Mouse (Mus musculus): ENCODE results near the gene Slc38a4.

DNA sequence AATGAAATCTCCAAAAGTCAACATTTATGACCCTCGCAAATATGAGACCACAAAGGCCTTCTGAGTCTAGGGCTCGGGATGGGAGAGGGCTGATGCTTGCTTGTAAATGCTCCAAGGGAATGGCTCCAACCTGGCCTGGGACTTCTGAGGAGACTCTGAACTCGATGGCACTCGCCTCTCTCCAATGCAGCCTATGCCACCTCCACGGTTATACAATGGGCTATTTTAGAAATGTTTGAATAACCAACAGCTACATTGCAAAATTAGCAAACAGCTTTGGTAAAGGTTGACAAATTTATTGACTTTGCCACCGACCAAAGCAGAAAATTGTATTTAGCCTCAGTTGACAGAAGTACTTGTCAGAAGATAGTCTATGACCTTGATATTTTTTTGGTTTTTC lies 19.9 kb downstream of the Slc38a4 start:
- TF ChIP-seq EP300 (IDR thresholded peaks at IDR 0.05) = no peak
- no peak for TF ChIP-seq CTCF (IDR thresholded peaks at IDR 0.05)
